Mouse (Mus musculus) R1 (cell line): ENCODE data around the gene Stk33.

ENCODE experiments used
- DNase-seq: peaks from one replicate; pipeline ENCODE4 v3.0.0-alpha.2; 2018; ENCODE audit warnings: low read depth, low spot score

The Stk33 gene

GRCm38 (mm10) chr7:109438781-109439591 is at the start of gene Stk33:
TSS of gene Stk33 (minus strand) at chr7:109439081.
- DNase-seq = peak; percentile 82

- no peak for DNase-seq
Observed at GRCm38 (mm10) chr7:109484221-109484620, 45.3 kb upstream of the Stk33 start.

- peak; percentile 42 for DNase-seq
Observed at GRCm38 (mm10) chr7:109480765-109481197, 41.9 kb upstream of the Stk33 start.

GRCm38 (mm10) chr7:109477926-109478325 is 39.0 kb upstream of the Stk33 start:
- DNase-seq = no peak

- DNase-seq = no peak
Observed at GRCm38 (mm10) chr7:109470700-109471099, 31.8 kb upstream of the Stk33 start.

- DNase-seq = no peak
Observed at GRCm38 (mm10) chr7:109468262-109468701, 29.4 kb upstream of the Stk33 start.

GRCm38 (mm10) chr7:109467591-109467990 is 28.7 kb upstream of the Stk33 start:
- no peak for DNase-seq

GRCm38 (mm10) chr7:109460698-109461097 is 21.8 kb upstream of the Stk33 start:
- DNase-seq = no peak

GRCm38 (mm10) chr7:109456563-109456962 is 17.7 kb upstream of the Stk33 start:
- no peak for DNase-seq

GRCm38 (mm10) chr7:109455748-109456147 is 16.9 kb upstream of the Stk33 start:
- no peak for DNase-seq

- DNase-seq = no peak
Observed at GRCm38 (mm10) chr7:109454856-109455255, 16.0 kb upstream of the Stk33 start.

GRCm38 (mm10) chr7:109448060-109448459 is 9.2 kb upstream of the Stk33 start:
- DNase-seq = peak; percentile 92

GRCm38 (mm10) chr7:109445012-109445411 is 6.1 kb upstream of the Stk33 start:
- peak; percentile 70 for DNase-seq

GRCm38 (mm10) chr7:109442739-109443138 is 3.9 kb upstream of the Stk33 start:
- DNase-seq = no peak

- no peak for DNase-seq
Observed at GRCm38 (mm10) chr7:109440697-109441269, 1.9 kb upstream of the Stk33 start.

- peak; percentile 28 for DNase-seq
Observed at GRCm38 (mm10) chr7:109424422-109425159, 14.3 kb downstream of the Stk33 start.

GRCm38 (mm10) chr7:109422803-109423202 is 16.1 kb downstream of the Stk33 start:
- no peak for DNase-seq

- no peak for DNase-seq
Observed at GRCm38 (mm10) chr7:109405491-109405890, 33.4 kb downstream of the Stk33 start.

GRCm38 (mm10) chr7:109399299-109399698 is 39.6 kb downstream of the Stk33 start:
- no peak for DNase-seq

GRCm38 (mm10) chr7:109381131-109381530 is 57.8 kb downstream of the Stk33 start:
- DNase-seq = peak; percentile 87

GRCm38 (mm10) chr7:109373556-109373955 is 65.3 kb downstream of the Stk33 start:
- peak; percentile 58 for DNase-seq
